Mouse (Mus musculus) effector memory CD4-positive, alpha-beta T cell, adult 7 months (primary cell): ENCODE measurements around the gene Ppp2r5d. TPM values are rescaled to one million over a fixed set of nuclear protein-coding genes. Genes with fewer than 3 reads are reported as not detected.

Source experiments
- polyA plus RNA-seq: library from polyadenylated mRNA; unstranded; fragments of 100-300 nt; shearing (Covaris generic); gene quantifications from one replicate; pipeline ENCODE4 v1.2.1, GENCODE M21; 2017

Gene Ppp2r5d
- polyA plus RNA-seq: 49.9 TPM

GRCm38 (mm10) chr17:46704887-46705835, at the start of gene Ppp2r5d:
Gene Ppp2r5d, minus strand, starts transcription at chr17:46705111.

GRCm38 (mm10) chr17:46751794-46752556, 47.1 kb upstream of the Ppp2r5d start, which contains the start of gene Cnpy3:
Gene Cnpy3, minus strand, starts transcription at chr17:46752214.

GRCm38 (mm10) chr17:46728904-46729318, 24.0 kb upstream of the Ppp2r5d start, which contains the start of gene Gnmt:
Gene Gnmt, minus strand, starts transcription at chr17:46729168.

GRCm38 (mm10) chr17:46710959-46711597, 6.2 kb upstream of the Ppp2r5d start, which contains the start of gene Pex6:
Gene Pex6, plus strand, starts transcription at chr17:46711463.

GRCm38 (mm10) chr17:46680760-46681373, 24.0 kb downstream of the Ppp2r5d start, which contains the start of gene Klhdc3:
Gene Klhdc3, minus strand, starts transcription at chr17:46680914.

GRCm38 (mm10) chr17:46678416-46678815, 26.5 kb downstream of the Ppp2r5d start, which contains the start of gene Mea1:
Gene Mea1, plus strand, starts transcription at chr17:46678793.

GRCm38 (mm10) chr17:46673850-46674529, 30.9 kb downstream of the Ppp2r5d start, which contains the start of gene Rrp36:
Gene Rrp36, minus strand, starts transcription at chr17:46674352.

GRCm38 (mm10) chr17:46650232-46651031, 54.5 kb downstream of the Ppp2r5d start, which contains the start of gene Cul7:
Gene Cul7, plus strand, starts transcription at chr17:46650337.

GRCm38 (mm10) chr17:46645561-46646321, 59.2 kb downstream of the Ppp2r5d start, which contains the start of the genes Klc4 and Mrpl2:
Gene Klc4, minus strand, starts transcription at chr17:46646022.
Gene Mrpl2, plus strand, starts transcription at chr17:46646229.

Other genes with a start within 250 kb of the Ppp2r5d start
- 0.13 TPM for gene Ttbk1, start 217.4 kb downstream of the Ppp2r5d start, polyA plus RNA-seq
- 0.96 TPM for gene Dnph1, start 208.4 kb downstream of the Ppp2r5d start, polyA plus RNA-seq
- gene Cul9, start 158.7 kb downstream of the Ppp2r5d start, polyA plus RNA-seq: 5.4 TPM
- gene Srf, start 148.9 kb downstream of the Ppp2r5d start, polyA plus RNA-seq: 26.4 TPM
- not detected for gene Ptk7, start 75.6 kb downstream of the Ppp2r5d start, polyA plus RNA-seq
- 17.7 TPM for gene Klc4, start 59.1 kb downstream of the Ppp2r5d start, polyA plus RNA-seq
- 34.7 TPM for gene Mrpl2, start 58.9 kb downstream of the Ppp2r5d start, polyA plus RNA-seq
- 1.5 TPM for gene Cul7, start 54.8 kb downstream of the Ppp2r5d start, polyA plus RNA-seq
- gene Rrp36, start 30.8 kb downstream of the Ppp2r5d start, polyA plus RNA-seq: 36.3 TPM
- gene Mea1, start 26.3 kb downstream of the Ppp2r5d start, polyA plus RNA-seq: 81.7 TPM
- 82.7 TPM for gene Klhdc3, start 24.2 kb downstream of the Ppp2r5d start, polyA plus RNA-seq
- 27.2 TPM for gene Pex6, start 6.4 kb upstream of the Ppp2r5d start, polyA plus RNA-seq
- not detected for gene Gnmt, start 24.1 kb upstream of the Ppp2r5d start, polyA plus RNA-seq
- gene Cnpy3, start 47.1 kb upstream of the Ppp2r5d start, polyA plus RNA-seq: 42.4 TPM
- gene Ptcra, start 58.6 kb upstream of the Ppp2r5d start, polyA plus RNA-seq: not detected
- gene 2310039H08Rik, start 67.5 kb upstream of the Ppp2r5d start, polyA plus RNA-seq: 22.3 TPM
- gene Rpl7l1, start 77.6 kb upstream of the Ppp2r5d start, polyA plus RNA-seq: 71.3 TPM
- gene Bicral, start 153.4 kb upstream of the Ppp2r5d start, polyA plus RNA-seq: 17.5 TPM
- gene Tbcc, start 185.6 kb upstream of the Ppp2r5d start, polyA plus RNA-seq: 25.9 TPM
- 0.22 TPM for gene Prph2, start 205.3 kb upstream of the Ppp2r5d start, polyA plus RNA-seq